Mouse (Mus musculus) gastrocnemius, postnatal 4 days (tissue): ENCODE data around the gene Fat3. TPM values are rescaled to one million over a fixed set of nuclear protein-coding genes. Genes with fewer than 3 reads are reported as not detected.

Experiments used
- DNase-seq, 2 experiments: peaks; one replicate each; pipeline ENCODE4 v3.0.0; 2021 to 2022; ENCODE audit warnings: low spot score in 2 of 2, mixed read lengths in 2 of 2
- total RNA-seq, 2 experiments: library from RNA; stranded (reverse); gene quantifications; 2 replicates each; pipeline ENCODE4 v1.2.3; 2021

The Fat3 gene
- total RNA-seq, 2 experiments from 2014 or later = 4.1 to 5.6 TPM

DNA sequence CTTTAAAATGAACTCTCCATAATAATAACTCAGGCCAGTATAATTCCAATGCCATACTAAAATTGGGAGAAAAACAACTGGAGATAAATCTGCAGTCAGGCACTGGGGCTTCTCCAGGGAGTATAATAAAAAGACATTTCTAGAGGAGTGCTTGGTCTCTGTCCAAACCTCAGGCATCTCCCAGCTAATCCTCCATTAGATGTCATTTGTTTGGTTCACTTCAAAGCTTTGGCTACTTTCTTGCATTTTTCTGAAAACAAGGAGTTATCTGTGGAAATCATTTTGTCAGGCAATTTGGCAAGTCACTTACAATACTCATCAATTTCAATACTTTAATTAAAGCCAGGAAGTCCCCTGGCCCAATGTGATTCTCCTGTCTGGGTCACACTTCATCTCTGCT is 351.0 kb downstream of the Fat3 start:
- DNase-seq = no peak

- DNase-seq = no peak
Observed at GRCm38 (mm10) chr9:16147735-16148134, 353.4 kb downstream of the Fat3 start.

DNA sequence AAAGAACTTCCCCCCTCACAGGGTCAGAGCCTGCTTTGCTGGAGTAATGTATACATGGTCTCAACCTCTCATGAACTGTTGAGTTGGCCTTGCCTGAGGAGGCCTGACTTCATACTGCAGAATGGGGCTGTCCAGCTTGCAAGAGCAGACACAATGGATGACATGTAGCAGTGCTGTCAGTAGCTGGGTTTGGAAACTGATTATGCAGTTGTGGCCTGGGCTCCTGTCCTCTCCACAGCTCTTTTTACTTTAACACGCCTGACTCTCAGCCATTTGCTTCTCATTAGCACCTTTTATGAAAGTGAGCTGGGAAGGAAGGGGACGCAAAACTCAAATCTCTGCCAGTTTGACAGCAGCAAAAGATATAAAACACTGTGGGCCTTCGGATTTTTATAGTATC is 356.4 kb downstream of the Fat3 start:
- DNase-seq = no peak

- DNase-seq = no peak
Observed at GRCm38 (mm10) chr9:16139300-16139699, 361.8 kb downstream of the Fat3 start.

DNA sequence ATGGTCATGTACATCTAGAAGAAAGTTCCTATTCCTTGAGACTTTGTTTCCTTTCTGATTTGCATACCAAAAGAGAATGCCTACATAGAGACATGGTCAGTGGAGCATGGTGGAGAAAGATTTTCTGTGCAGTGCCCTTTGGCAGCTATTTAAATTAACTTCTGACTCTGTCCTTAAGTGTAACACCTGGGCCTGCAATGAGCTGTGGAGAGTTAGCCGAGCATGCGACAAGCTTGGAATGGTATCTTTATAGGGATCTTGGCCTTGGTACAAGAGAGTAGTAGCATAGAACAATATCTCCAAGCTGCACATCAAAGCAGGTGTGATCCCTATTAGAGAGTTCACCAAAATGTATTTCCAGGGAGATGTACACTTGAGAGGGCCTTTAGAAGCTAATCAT is 368.0 kb downstream of the Fat3 start:
- no peak for DNase-seq

DNA sequence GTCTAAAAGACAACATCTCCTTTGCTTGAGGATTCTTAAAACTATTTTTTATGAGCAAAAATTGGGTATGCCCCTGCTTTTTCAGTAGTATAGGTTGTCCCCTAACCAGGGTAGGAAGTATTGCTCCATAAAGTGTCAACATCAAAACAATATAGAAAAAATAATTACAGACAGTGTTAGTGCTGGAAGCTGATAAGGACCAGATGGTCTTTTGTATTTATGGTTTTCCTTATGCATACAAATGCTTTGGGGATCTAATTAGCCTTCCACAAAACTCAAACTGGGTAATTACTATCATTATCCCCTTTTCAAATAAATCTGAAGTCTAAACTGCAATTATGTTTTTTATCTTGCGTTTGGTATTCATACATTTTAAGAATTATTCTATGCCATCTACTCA is 368.5 kb downstream of the Fat3 start:
- DNase-seq = no peak

DNA sequence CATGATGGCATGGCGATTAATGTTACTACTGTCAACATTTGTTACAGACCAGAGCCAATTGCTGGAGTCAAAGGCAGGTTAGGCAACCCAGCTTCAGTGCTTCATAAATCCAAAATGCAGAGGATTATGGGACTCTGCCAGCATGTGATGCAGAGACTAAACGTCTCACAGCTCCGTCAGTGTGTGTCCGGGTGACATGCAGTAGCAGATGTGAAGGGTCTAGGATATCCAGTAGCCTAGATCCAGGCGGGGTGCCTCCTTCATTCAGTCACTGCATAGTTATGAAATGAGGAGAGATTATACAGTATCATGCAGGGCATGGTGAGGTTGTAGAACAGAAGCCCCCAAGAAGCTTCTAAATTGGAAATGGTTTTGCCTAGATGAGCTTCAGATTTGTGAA is 379.3 kb downstream of the Fat3 start:
- no peak for DNase-seq

DNA sequence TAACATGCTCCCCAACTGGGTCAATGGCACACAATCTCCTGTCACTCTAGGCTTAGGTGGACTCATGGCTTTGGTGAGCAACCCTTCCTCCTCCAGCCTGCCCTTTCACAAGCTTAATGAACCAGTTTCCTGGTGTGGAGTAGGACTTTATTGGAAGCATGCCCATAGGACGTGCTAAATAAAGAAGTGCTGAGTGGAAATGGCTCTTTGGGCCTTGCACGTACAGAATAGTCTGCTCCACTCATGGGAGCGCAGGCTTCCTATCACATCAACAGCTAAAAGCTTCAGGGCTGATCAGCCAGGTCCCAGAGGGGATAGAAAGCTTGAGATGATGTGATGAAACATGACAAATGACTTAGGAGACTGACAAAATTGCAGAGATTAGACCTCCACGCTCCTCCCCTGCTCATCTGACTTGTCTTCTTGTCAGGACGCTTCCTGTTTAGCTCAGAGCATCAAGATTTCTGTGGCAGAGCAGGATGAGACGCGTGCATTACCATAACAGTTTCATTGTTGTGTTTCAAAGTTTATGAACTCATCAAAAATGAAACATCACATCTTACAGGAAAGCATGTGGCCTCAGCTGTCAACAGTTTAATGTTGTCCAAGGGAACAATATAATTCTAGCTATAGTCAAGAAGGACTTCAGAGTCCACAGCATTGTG is 386.1 kb downstream of the Fat3 start:
- no peak for DNase-seq

GRCm38 (mm10) chr9:16113936-16114642 is 387.0 kb downstream of the Fat3 start:
- no peak for DNase-seq

GRCm38 (mm10) chr9:16107900-16108299 is 393.2 kb downstream of the Fat3 start:
- no peak for DNase-seq

DNA sequence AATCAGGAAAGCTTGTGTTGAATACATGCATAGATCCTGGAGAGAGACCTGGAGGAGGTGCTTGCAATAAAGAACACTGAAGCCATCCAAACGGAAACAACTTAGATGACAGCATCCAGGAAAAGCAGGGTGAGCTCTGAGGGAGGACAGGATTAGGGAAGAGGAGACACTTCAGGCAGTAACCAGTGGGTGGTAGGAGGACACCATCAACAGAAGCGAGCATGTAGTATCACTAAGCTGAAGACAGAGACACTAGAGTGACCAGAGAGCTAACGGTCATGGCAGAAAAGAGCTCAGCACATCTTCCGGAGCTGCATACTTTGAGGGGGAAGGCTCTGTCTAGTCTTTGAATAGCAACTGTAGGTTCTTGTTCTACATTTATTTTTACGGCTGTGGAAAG is 393.7 kb downstream of the Fat3 start:
- no peak for DNase-seq

GRCm38 (mm10) chr9:16098553-16098952 is 402.5 kb downstream of the Fat3 start:
- no peak for DNase-seq

GRCm38 (mm10) chr9:16093047-16093668 is 407.9 kb downstream of the Fat3 start:
- no peak for DNase-seq

GRCm38 (mm10) chr9:16092051-16092967 is 408.8 kb downstream of the Fat3 start:
- no peak for DNase-seq

- no peak for DNase-seq
Observed at GRCm38 (mm10) chr9:16079292-16079691, 421.8 kb downstream of the Fat3 start.

GRCm38 (mm10) chr9:16074664-16075063 is 426.4 kb downstream of the Fat3 start:
- no peak for DNase-seq

DNA sequence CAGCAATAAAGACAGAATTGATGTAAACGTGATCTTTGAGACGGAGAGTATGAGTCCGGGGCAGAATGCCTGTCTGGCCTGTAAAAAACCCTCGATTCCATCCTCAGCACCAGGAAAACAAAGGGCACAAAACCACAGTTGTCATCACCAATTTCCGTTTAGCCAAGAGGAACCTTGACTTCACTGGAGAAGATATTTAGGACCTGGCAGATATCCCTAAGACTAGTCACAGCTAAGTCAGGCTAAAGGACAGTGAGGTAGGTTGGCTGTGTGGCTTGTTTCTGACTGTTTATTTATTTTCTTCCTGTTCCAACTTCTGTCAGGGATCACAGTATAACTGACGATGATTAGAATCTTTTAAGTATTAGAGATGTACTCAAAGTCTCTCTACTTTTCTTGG is 427.0 kb downstream of the Fat3 start:
- no peak for DNase-seq

DNA sequence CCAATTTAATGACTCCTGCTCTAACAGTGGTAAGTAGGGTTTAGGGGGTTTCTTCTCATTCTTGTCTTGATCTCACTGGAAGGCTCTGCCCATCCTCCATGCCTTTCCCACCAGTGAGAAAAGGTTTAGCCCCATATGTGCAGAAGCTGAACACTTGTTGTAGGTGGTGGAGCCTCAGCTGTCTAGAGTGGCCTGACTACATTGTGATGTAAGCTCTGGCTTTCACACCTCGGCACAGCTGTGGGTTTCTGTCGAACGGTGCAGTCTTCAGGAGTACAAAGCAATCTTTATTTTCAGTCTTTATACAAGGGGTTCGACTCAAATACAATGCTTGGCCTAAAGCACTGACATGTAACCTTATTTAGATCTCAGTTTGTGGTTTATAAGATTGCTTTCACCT is 437.6 kb downstream of the Fat3 start:
- no peak for DNase-seq

DNA sequence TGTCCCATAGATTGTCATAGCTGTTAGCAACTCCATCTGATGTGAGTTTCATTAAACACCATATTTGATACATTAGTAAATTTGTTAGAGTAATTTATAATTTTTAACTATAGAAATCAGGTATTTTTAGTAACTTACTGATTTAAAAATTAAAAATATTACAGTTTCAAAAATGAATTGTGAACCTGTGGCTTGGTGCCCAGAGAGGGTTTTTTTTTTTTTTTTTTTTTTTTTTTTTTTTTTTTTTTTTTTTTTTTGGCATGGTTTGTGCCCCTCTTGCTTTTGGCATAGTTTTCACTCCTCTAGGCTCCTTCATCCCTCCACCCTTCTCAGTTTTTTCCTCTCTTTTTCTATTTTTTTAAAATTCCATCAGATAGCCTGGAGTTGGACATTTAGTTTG is 438.6 kb downstream of the Fat3 start:
- no peak for DNase-seq

DNA sequence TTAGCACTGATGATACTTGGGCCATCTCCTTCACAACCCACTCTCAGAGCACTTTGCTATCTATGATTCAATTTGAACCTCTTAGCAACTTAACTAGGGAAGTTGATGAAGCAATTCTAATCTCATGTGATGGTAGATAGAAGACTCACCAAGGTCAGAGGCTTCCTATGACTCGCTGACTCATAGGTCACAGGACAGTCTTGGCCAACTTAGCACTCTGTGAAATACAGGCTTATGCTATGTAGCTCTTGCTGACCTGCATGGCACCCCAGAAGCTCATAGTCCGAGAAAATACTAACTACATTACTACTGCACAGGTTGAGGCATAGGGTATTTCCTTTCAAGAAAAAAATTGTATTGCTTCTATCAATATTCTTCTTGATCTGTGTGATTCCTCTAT is 454.4 kb downstream of the Fat3 start:
- DNase-seq = no peak

- DNase-seq = no peak
Observed at GRCm38 (mm10) chr9:16037375-16037774, 463.7 kb downstream of the Fat3 start.

- DNase-seq = no peak
Observed at GRCm38 (mm10) chr9:16036346-16036745, 464.7 kb downstream of the Fat3 start.
